In genomic region chr9:9548657-9549056, GRCm38 (mm10) we compare ENCODE assay signal across 32 mouse cellular contexts.
DNase-seq lines count a peak whose midpoint lies in the region; ATAC-seq lines count a peak whose summit lies in the region.
"Had no signal": no experiment of that assay in that cellular context is flagged by ENCODE, and none has a peak within 500 bp of the region (broad histone marks: within the 10 kb centered on the region; RNA-seq: fewer than 3 reads in every experiment).

No protein-coding gene starts in this region.

- no peaks in the 10 kb centered on the region for H3K27me3 ChIP-seq in forebrain, embryonic 14.5 days (replicated peaks; ENCODE audit: control insufficient read depth, insufficient read depth, low read length)
- H3K27me3 ChIP-seq in forebrain, embryonic 10.5 days (ENCODE audit: poor library complexity, severe bottlenecking): no peaks in the 10 kb centered on the region
- H3K27me3 ChIP-seq: embryonic facial prominence, embryonic 15.5 days; heart, embryonic 15.5 days; hindbrain, embryonic 12.5 days; intestine, embryonic 15.5 days; limb, embryonic 12.5 days; liver, embryonic 15.5 days; midbrain, embryonic 15.5 days; neural tube, embryonic 15.5 days had no signal

- H3K9ac ChIP-seq in forebrain, embryonic 14.5 days (ENCODE audit: low read length): no peak overlapping the region
- H3K9ac ChIP-seq: embryonic facial prominence, embryonic 15.5 days; heart, embryonic 15.5 days; hindbrain, embryonic 12.5 days; intestine, embryonic 15.5 days; limb, embryonic 12.5 days; liver, embryonic 15.5 days; lung, embryonic 14.5 days; midbrain, embryonic 15.5 days; neural tube, embryonic 15.5 days had no signal

- intact Hi-C loops in left cerebral cortex, postnatal 14 days (cut with DNase I): no loop called here
- intact Hi-C loops in left cerebral cortex, postnatal 4 days (cut with DNase I): no loop called here

- no peak overlapping the region for H3K4me3 ChIP-seq in forebrain, embryonic 14.5 days (ENCODE audit: low read depth, low read length)
- H3K4me3 ChIP-seq in forebrain, embryonic 10.5 days: no peak overlapping the region
- H3K4me3 ChIP-seq: embryonic facial prominence, embryonic 15.5 days; heart, embryonic 10.5 days; heart, embryonic 15.5 days; hindbrain, embryonic 12.5 days; intestine, embryonic 15.5 days; limb, embryonic 12.5 days; liver, embryonic 15.5 days; midbrain, embryonic 10.5 days; midbrain, embryonic 15.5 days; neural tube, embryonic 15.5 days had no signal

- no peak; the same call in 1 of the 2 replicates for ATAC-seq in forebrain, embryonic 14.5 days
- ATAC-seq: hindbrain, postnatal 0 days; intestine, embryonic 15.5 days; midbrain, embryonic 15.5 days had no signal

- H3K36me3 ChIP-seq in forebrain, embryonic 14.5 days (ENCODE audit: control insufficient read depth, insufficient read depth, low read length): no peaks in the 10 kb centered on the region
- H3K36me3 ChIP-seq in forebrain, embryonic 10.5 days (replicated peaks): no peaks in the 10 kb centered on the region
- H3K36me3 ChIP-seq: embryonic facial prominence, embryonic 15.5 days; G1E; heart, embryonic 10.5 days; heart, embryonic 15.5 days; hindbrain, embryonic 12.5 days; intestine, embryonic 15.5 days; limb, embryonic 12.5 days; liver, embryonic 15.5 days; midbrain, embryonic 10.5 days; midbrain, embryonic 15.5 days; neural tube, embryonic 15.5 days had no signal

- H3K4me1 ChIP-seq in forebrain, embryonic 14.5 days (ENCODE audit: control insufficient read depth, insufficient read depth, low read length): no peaks in the 10 kb centered on the region; the same call in 1 of the 2 replicates
- no peaks in the 10 kb centered on the region for H3K4me1 ChIP-seq in forebrain, embryonic 10.5 days
- H3K4me1 ChIP-seq: embryonic facial prominence, embryonic 15.5 days; heart, embryonic 10.5 days; heart, embryonic 15.5 days; hindbrain, embryonic 12.5 days; intestine, embryonic 15.5 days; limb, embryonic 12.5 days; liver, embryonic 15.5 days; midbrain, embryonic 10.5 days; midbrain, embryonic 15.5 days; neural tube, embryonic 15.5 days had no signal

- DNase-seq in forebrain, embryonic 14.5 days (ENCODE audit: low spot score): peak; percentile 52
- DNase-seq in forebrain, embryonic 10.5 days (ENCODE audit: extremely low spot score, low spot score): no peak
- peak; percentile 7 to 24 for DNase-seq in frontal cortex, adult 2 months (ENCODE audit: extremely low spot score in 1 of 2, low spot score in 1 of 2)
- DNase-seq in frontal cortex, postnatal 10 days (ENCODE audit: low spot score in 2 of 2): no peak
- peak; percentile 3 to 28 for DNase-seq in left cerebral cortex, postnatal 14 days (ENCODE audit: low spot score in 2 of 2)
- DNase-seq in left cerebral cortex, postnatal 4 days: no peak
- no peak for DNase-seq in lung, postnatal 10 days
- DNase-seq: adrenal gland, postnatal 10 days; cerebellum, adult 18-20 months; cerebellum, postnatal 10 days; gastrocnemius, postnatal 25 days; heart, adult 11 months; heart, postnatal 36 days; kidney, adult 2 months; kidney, postnatal 36 days; lung, embryonic 14.5 days; retina, postnatal 1 day; spleen, adult 18-20 months; thymus, adult 18-20 months; thymus, postnatal 25 days had no signal

- no peak overlapping the region for H3K4me2 ChIP-seq in forebrain, embryonic 14.5 days (ENCODE audit: low read length)
- H3K4me2 ChIP-seq: embryonic facial prominence, embryonic 15.5 days; heart, embryonic 15.5 days; hindbrain, embryonic 12.5 days; intestine, embryonic 15.5 days; limb, embryonic 12.5 days; liver, embryonic 15.5 days; lung, embryonic 14.5 days; midbrain, embryonic 15.5 days; neural tube, embryonic 15.5 days had no signal

- H3K9me3 ChIP-seq in forebrain, embryonic 14.5 days (replicated peaks; ENCODE audit: control insufficient read depth, low read length): no peaks in the 10 kb centered on the region
- no peaks in the 10 kb centered on the region for H3K9me3 ChIP-seq in forebrain, embryonic 10.5 days
- H3K9me3 ChIP-seq: embryonic facial prominence, embryonic 15.5 days; G1E; heart, embryonic 10.5 days; heart, embryonic 15.5 days; hindbrain, embryonic 12.5 days; intestine, embryonic 15.5 days; limb, embryonic 12.5 days; liver, embryonic 15.5 days; midbrain, embryonic 10.5 days; midbrain, embryonic 15.5 days; neural tube, embryonic 15.5 days had no signal

- no peak overlapping the region for H3K27ac ChIP-seq in forebrain, embryonic 14.5 days (ENCODE audit: low read depth, low read length)
- no peak overlapping the region for H3K27ac ChIP-seq in forebrain, embryonic 10.5 days
- H3K27ac ChIP-seq: embryonic facial prominence, embryonic 15.5 days; heart, embryonic 10.5 days; heart, embryonic 15.5 days; hindbrain, embryonic 12.5 days; hindbrain, postnatal 0 days; intestine, embryonic 15.5 days; limb, embryonic 12.5 days; liver, embryonic 15.5 days; midbrain, embryonic 10.5 days; midbrain, embryonic 15.5 days; neural tube, embryonic 15.5 days had no signal

Comparison
In these comparisons a context has a peak if more than half of its experiments do, and no peak if none do; other contexts are left out.
1. DNase-seq: peak in forebrain, embryonic 14.5 days (single experiment), frontal cortex, adult 2 months (2 of 2) and left cerebral cortex, postnatal 14 days (2 of 2); none in forebrain, embryonic 10.5 days (single experiment), frontal cortex, postnatal 10 days (0 of 2), left cerebral cortex, postnatal 4 days (single experiment) and lung, postnatal 10 days (single experiment).